Mouse (Mus musculus): ENCODE measurements around the gene Gm7138.
"Not testable (repeated sequence)": the region's sequence is repeated elsewhere in the genome, so short reads cannot be mapped to it uniquely, and the experiment has no call there.

The Gm7138 gene

GRCm38 (mm10) chr10:77741924-77742688 is 34.6 kb downstream of the Gm7138 start, which contains the start of gene Gm18596:
TSS of gene Gm18596 (minus strand) at chr10:77742638.
- DNase-seq (ENCODE audit: low read depth): not testable (repeated sequence)

- no peak for DNase-seq (ENCODE audit: low read depth)
These were observed 37.8 kb downstream of the Gm7138 start for GRCm38 (mm10) chr10:77738929-77739328.

- DNase-seq (ENCODE audit: low read depth): no peak
These were observed 40.8 kb downstream of the Gm7138 start for GRCm38 (mm10) chr10:77735928-77736327.

GRCm38 (mm10) chr10:77729241-77729640 is 47.5 kb downstream of the Gm7138 start:
- peak; percentile 35 for DNase-seq (ENCODE audit: low read depth)

GRCm38 (mm10) chr10:77728280-77728679 is 48.5 kb downstream of the Gm7138 start:
- peak; percentile 27 for DNase-seq (ENCODE audit: low read depth)
